Mouse (Mus musculus) forebrain, postnatal 0 days (tissue): ENCODE results near the gene Frk. TPM values are rescaled to one million over a fixed set of nuclear protein-coding genes. Genes with fewer than 3 reads are reported as not detected.

Experiments
- ATAC-seq: fragments of 200-750 bp; cut with Nextera tagmentation; 2 replicates; pipeline ENCODE4 v1.8.0; 2017; ENCODE audit warnings: mild to moderate bottlenecking, moderate library complexity
- DNase-seq: peaks from one replicate; pipeline ENCODE4 v3.0.0-alpha.2; 2015
- H3K27ac ChIP-seq: fragments of 300-500 bp; sonication (generic); 2 replicates; pipeline ENCODE4 v1.5.1; 2014; ENCODE audit warnings: low read depth, mild to moderate bottlenecking, antibody characterized with exemption, low read length, moderate library complexity, mixed read lengths
- H3K27me3 ChIP-seq: fragments of 300-500 bp; sonication (generic); 2 replicates; pipeline ENCODE4 v1.6.1; 2014; ENCODE audit warnings: mild to moderate bottlenecking, low read length, mixed read lengths; ENCODE audit not compliant: insufficient read depth
- H3K36me3 ChIP-seq: fragments of 300-500 bp; sonication (generic); 2 replicates; pipeline ENCODE4 v1.6.1; 2014; ENCODE audit warnings: mild to moderate bottlenecking, moderate library complexity; ENCODE audit not compliant: insufficient read depth
- H3K4me1 ChIP-seq: fragments of 300-500 bp; sonication (generic); 2 replicates; pipeline ENCODE4 v1.6.1; 2014; ENCODE audit warnings: antibody characterized with exemption; ENCODE audit not compliant: insufficient read depth
- H3K4me2 ChIP-seq: fragments of 300-500 bp; sonication (generic); 2 replicates; pipeline ENCODE4 v1.6.1; 2014; ENCODE audit warnings: low read depth, mild to moderate bottlenecking, moderate library complexity
- H3K4me3 ChIP-seq: fragments of 300-500 bp; sonication (generic); 2 replicates; pipeline ENCODE4 v1.5.1; 2014; ENCODE audit warnings: low read depth, low read length, mixed read lengths
- H3K9ac ChIP-seq: fragments of 300-500 bp; sonication (generic); 2 replicates; pipeline ENCODE4 v1.6.1; 2014; ENCODE audit warnings: mild to moderate bottlenecking
- H3K9me3 ChIP-seq: fragments of 300-500 bp; sonication (generic); 2 replicates; pipeline ENCODE4 v1.6.1; 2016; ENCODE audit warnings: low read length
- CTCF ChIP-seq: sonication (generic); IDR thresholded peaks from 2 replicates; pipeline ENCODE4 v1.5.1; 2016; ENCODE audit warnings: antibody characterized with exemption, control low read depth, low read depth
- WGBS: fragments of 180-500 bp; shearing (Covaris S2); extraction: QIAGEN DNeasy Blood & Tissue Kit; methylation state at CpG from one replicate; pipeline ENCODE4 v1.1.7; 2014; 5-methylcytosine and 5-hydroxymethylcytosine counted together
- polyA plus RNA-seq: library from polyadenylated mRNA; unstranded; fragments of >200 nt; fragmentation: Nextera tagmentation; extraction: Ambion mirVana; gene quantifications from 2 replicates; pipeline ENCODE4 v1.2.1, GENCODE M21; 2015
- total RNA-seq: library from RNA; depleted of rRNA; stranded (reverse); fragments of >200 nt; gene quantifications from 2 replicates; pipeline ENCODE4 v1.2.3, GENCODE M21; 2014

Frk gene
- total and polyA plus RNA-seq, 2 experiments from 2014 or later: 0.80 to 0.86 TPM

- H3K9me3 ChIP-seq: no peaks in the 10 kb centered on the region
- H3K9ac ChIP-seq: no peak overlapping the region
- H3K4me1 ChIP-seq: no peaks in the 10 kb centered on the region
- no peak overlapping the region for H3K4me3 ChIP-seq
- H3K4me2 ChIP-seq: no peak overlapping the region
- TF ChIP-seq CTCF: no peak
- WGBS: 84% methylated on average over 14 of the region's 14 CpGs
- DNase-seq (no peak), ATAC-seq (no peak)
- H3K27ac ChIP-seq: no peak overlapping the region
- no peaks in the 10 kb centered on the region for H3K36me3 ChIP-seq
- H3K27me3 ChIP-seq: no peaks in the 10 kb centered on the region
Measured at GRCm38 (mm10) chr10:34484014-34484411, 814 bp downstream of the Frk start.

- Histone ChIP-seq H3K4me3 (no peak overlapping the region), H3K9me3 (no peaks in the 10 kb centered on the region), H3K4me2 (no peak overlapping the region), H3K27me3 (no peaks in the 10 kb centered on the region), H3K4me1 (no peaks in the 10 kb centered on the region), H3K36me3 (no peaks in the 10 kb centered on the region), H3K27ac (no peak overlapping the region), H3K9ac (no peak overlapping the region)
- 71% methylated on average over 4 of the region's 4 CpGs for WGBS
- no peak for TF ChIP-seq CTCF
- ATAC-seq (no peak), DNase-seq (no peak)
Measured at GRCm38 (mm10) chr10:34485079-34485478, 1.9 kb downstream of the Frk start.

- Histone ChIP-seq H3K4me3 (no peak overlapping the region), H3K27me3 (no peaks in the 10 kb centered on the region), H3K4me2 (no peak overlapping the region), H3K9me3 (no peaks in the 10 kb centered on the region), H3K9ac (no peak overlapping the region), H3K36me3 (no peaks in the 10 kb centered on the region), H3K4me1 (no peaks in the 10 kb centered on the region), H3K27ac (no peak overlapping the region)
- DNase-seq (no peak), ATAC-seq (no peak)
- WGBS: 66% methylated on average over 2 of the region's 2 CpGs
- TF ChIP-seq CTCF: no peak
Measured at GRCm38 (mm10) chr10:34507807-34508206, 24.6 kb downstream of the Frk start.

- H3K27ac ChIP-seq: no peak overlapping the region
- 77% methylated on average over 1 of the region's 1 CpGs for WGBS
- H3K9me3 ChIP-seq: no peaks in the 10 kb centered on the region
- H3K9ac ChIP-seq: no peak overlapping the region
- no peaks in the 10 kb centered on the region for H3K4me1 ChIP-seq
- ATAC-seq (no peak), DNase-seq (no peak)
- H3K36me3 ChIP-seq: no peaks in the 10 kb centered on the region
- H3K4me3 ChIP-seq: no peak overlapping the region
- TF ChIP-seq CTCF: no peak
- H3K27me3 ChIP-seq: no peaks in the 10 kb centered on the region
- H3K4me2 ChIP-seq: no peak overlapping the region
Measured at GRCm38 (mm10) chr10:34508593-34508992, 25.4 kb downstream of the Frk start.

DNA sequence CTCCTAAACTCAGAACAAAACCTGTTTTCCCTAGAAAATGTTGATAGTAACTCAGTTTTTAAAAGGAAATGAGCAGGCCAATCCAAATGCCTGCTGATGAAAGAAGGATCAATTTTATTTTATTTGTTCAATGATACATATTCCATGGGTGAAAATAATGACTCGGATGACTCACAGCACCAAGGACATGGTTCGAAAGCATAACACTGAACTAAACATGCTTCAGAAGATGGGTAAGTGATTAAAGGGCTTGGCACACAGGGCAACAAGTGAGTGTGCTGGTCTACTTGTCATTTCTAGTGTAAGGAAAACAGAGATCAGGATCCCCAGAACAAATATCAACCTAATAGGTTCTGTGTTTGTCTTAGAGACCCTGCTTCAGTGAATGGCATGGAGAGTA, 26.1 kb downstream of the Frk start:
- H3K27me3 ChIP-seq: no peaks in the 10 kb centered on the region
- H3K4me2 ChIP-seq: no peak overlapping the region
- TF ChIP-seq CTCF: no peak
- H3K4me1 ChIP-seq: no peaks in the 10 kb centered on the region
- ATAC-seq (no peak), DNase-seq (no peak)
- no peak overlapping the region for H3K9ac ChIP-seq
- WGBS: 92% methylated on average over 2 of the region's 2 CpGs
- no peaks in the 10 kb centered on the region for H3K36me3 ChIP-seq
- H3K9me3 ChIP-seq: no peaks in the 10 kb centered on the region
- H3K4me3 ChIP-seq: no peak overlapping the region
- no peak overlapping the region for H3K27ac ChIP-seq

GRCm38 (mm10) chr10:34511192-34511591, 28.0 kb downstream of the Frk start:
- Histone ChIP-seq H3K27ac (no peak overlapping the region), H3K9me3 (no peaks in the 10 kb centered on the region), H3K4me1 (no peaks in the 10 kb centered on the region), H3K36me3 (no peaks in the 10 kb centered on the region), H3K27me3 (no peaks in the 10 kb centered on the region), H3K9ac (no peak overlapping the region), H3K4me3 (no peak overlapping the region), H3K4me2 (no peak overlapping the region)
- TF ChIP-seq CTCF: no peak
- no peak for ATAC-seq
- DNase-seq: no peak
- WGBS: 57% methylated on average over 3 of the region's 3 CpGs

GRCm38 (mm10) chr10:34512551-34512950, 29.4 kb downstream of the Frk start:
- no peak for TF ChIP-seq CTCF
- H3K4me1 ChIP-seq: no peaks in the 10 kb centered on the region
- DNase-seq: no peak

GRCm38 (mm10) chr10:34525598-34525997, 42.4 kb downstream of the Frk start:
- Histone ChIP-seq H3K9ac (no peak overlapping the region), H3K36me3 (no peaks in the 10 kb centered on the region), H3K27me3 (no peaks in the 10 kb centered on the region), H3K27ac (no peak overlapping the region), H3K4me3 (no peak overlapping the region), H3K4me2 (no peak overlapping the region), H3K4me1 (no peaks in the 10 kb centered on the region), H3K9me3 (no peaks in the 10 kb centered on the region)
- no peak for TF ChIP-seq CTCF
- no peak for ATAC-seq
- WGBS: 83% methylated on average over 1 of the region's 1 CpGs
- no peak for DNase-seq

More at GRCm38 (mm10) chr10:34512551-34512950, 29.4 kb downstream of the Frk start:
- no peaks in the 10 kb centered on the region for H3K9me3 ChIP-seq
- no peaks in the 10 kb centered on the region for H3K27me3 ChIP-seq
- no peak overlapping the region for H3K4me3 ChIP-seq
- no peak overlapping the region for H3K27ac ChIP-seq
- H3K4me2 ChIP-seq: no peak overlapping the region
- H3K9ac ChIP-seq: no peak overlapping the region
- 45% methylated on average over 4 of the region's 4 CpGs for WGBS
- ATAC-seq: no peak
- H3K36me3 ChIP-seq: no peaks in the 10 kb centered on the region
